Mouse (Mus musculus): Measurements from ENCODE around the gene Krtap15.

Krtap15 gene

GRCm38 (mm10) chr16:88820066-88820465 is at the start of gene Krtap15:
Krtap15 (plus strand) TSS chr16:88820215.
- DNase-seq: no peak

DNA sequence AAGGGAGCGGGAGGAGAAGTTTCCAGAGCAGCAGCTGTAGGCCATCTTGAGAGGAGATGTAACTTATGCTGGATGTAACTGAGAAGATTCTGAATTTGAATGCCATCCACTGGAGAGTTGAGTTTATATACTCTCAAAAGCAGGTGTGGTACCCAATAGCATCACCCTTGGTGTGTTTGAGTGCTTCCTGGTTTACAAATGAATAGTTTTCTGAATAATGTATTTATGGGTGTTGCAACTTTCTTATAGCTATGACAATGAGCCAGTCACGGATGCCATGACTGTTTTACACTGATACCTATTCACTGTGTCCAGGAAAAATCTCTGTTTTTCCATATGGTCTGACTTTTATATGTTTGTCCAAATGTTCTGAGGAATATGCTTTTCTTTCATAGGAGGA is 45.9 kb upstream of the Krtap15 start, which contains the start of gene 2310057N15Rik:
2310057N15Rik (minus strand) TSS at position 101 of the 400 bp plus-strand sequence.
- no peak for DNase-seq

GRCm38 (mm10) chr16:88777596-88777995 is 42.4 kb upstream of the Krtap15 start, which contains the start of gene Gm5965:
Gm5965 (plus strand) TSS chr16:88777896.
- DNase-seq: no peak

- no peak for DNase-seq
Measured at GRCm38 (mm10) chr16:88786786-88787185, 33.2 kb upstream of the Krtap15 start.

DNA sequence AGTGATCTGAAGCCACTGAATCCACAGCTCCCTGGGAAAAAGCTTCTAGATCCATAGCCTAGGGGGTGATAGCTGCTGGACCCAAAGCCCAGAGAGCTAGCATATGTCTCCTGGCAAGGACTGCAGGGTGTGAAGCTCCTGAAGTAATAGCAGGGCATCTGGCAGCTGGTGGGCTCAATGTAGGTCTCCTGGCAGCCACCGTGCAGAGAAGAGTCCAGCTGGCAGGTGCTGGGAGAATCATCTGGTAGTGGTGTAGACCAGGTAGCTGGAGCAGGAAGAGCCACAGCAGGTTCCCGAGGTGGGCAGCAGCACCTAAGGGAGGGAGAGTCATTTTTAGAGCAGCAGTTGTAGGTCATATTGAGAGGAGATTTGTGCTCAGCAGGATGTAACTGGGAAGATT is 8.2 kb upstream of the Krtap15 start, which contains the start of gene Gm20741:
Gm20741 (minus strand) TSS at position 394 of the 400 bp plus-strand sequence.
- no peak for DNase-seq

GRCm38 (mm10) chr16:88823736-88824135 is 3.7 kb downstream of the Krtap15 start:
- no peak for DNase-seq

- DNase-seq: no peak
Measured at GRCm38 (mm10) chr16:88826095-88826652, 6.2 kb downstream of the Krtap15 start, which contains the start of gene Krtap14. Krtap14 (minus strand) TSS chr16:88826145.

- DNase-seq: no peak
Measured at GRCm38 (mm10) chr16:88826978-88827377, 7.0 kb downstream of the Krtap15 start.

DNA sequence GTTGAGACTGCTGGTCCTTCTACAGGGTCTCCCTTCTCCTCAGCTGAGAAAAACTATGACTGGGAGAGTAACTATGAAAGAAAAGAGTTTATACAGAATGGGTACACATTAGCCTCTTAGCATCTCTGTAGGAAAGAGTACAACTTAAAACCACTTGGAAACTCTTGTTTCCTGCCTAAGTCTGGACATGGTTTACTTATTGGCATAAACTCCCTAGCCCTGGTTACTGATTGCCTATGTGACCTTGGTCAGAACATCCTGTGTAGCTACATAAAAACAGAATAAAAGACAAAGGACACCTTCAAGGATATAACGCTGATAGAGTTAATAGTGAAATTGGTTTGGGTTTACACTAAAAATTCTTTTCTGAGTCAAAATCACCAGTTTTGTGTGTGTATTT is 27.3 kb downstream of the Krtap15 start:
- DNase-seq: no peak

GRCm38 (mm10) chr16:88848558-88848957 is 28.5 kb downstream of the Krtap15 start:
- no peak for DNase-seq

- DNase-seq: peak; percentile 11
Measured at GRCm38 (mm10) chr16:88851450-88851849, 31.4 kb downstream of the Krtap15 start.

DNA sequence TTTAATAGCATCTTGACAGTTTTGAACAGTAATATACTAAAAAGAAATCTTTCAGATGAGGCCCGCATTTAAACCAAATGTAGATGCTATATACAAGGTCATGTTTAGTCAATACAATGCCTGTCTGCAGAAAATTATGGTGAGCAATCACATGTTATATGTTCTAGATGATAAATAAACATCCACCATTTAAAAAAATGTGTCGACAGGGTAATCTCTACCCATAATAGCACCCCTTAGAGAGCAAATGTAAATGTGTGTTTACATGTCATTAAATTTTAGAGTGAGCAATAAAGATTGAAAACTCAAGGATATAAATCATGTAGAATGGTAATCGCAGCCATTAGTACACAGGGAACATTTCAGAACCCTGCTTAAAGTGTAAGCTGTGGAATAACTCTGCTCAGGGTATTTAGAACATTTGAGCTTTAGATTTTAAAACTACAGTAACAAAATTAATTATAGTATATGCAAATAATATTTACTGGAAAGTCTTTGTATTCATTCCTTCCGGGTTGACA is 44.9 kb downstream of the Krtap15 start:
- DNase-seq: no peak

GRCm38 (mm10) chr16:88869311-88869710 is 49.3 kb downstream of the Krtap15 start, which contains the start of gene Krtap19-1:
Krtap19-1 (minus strand) TSS chr16:88869411.
- DNase-seq: no peak

- no peak for DNase-seq
Measured at GRCm38 (mm10) chr16:88874169-88874568, 54.2 kb downstream of the Krtap15 start, which contains the start of gene Krtap19-2. Krtap19-2 (minus strand) TSS chr16:88874269.

GRCm38 (mm10) chr16:88877938-88878337 is 57.9 kb downstream of the Krtap15 start, which contains the start of gene Krtap19-3:
Krtap19-3 (minus strand) TSS chr16:88878038.
- DNase-seq: no peak

All from thymus, postnatal 4 days (tissue).